Mouse (Mus musculus): ENCODE results near the gene Slc25a24.

GRCm38 (mm10) chr3:109135352-109135751 is 12.4 kb downstream of the Slc25a24 start:
- TF ChIP-seq ZC3H11A (IDR thresholded peaks at IDR 0.05; ENCODE audit: low read depth, low read length): no peak
- no peak for TF ChIP-seq CTCF (conservative IDR thresholded peaks at IDR 0.05 in 1 of 2, IDR thresholded peaks at IDR 0.05 in 1 of 2; ENCODE audit: low read depth in 2 of 2, low read length in 2 of 2)
- TF ChIP-seq KAT2A (IDR thresholded peaks at IDR 0.05; ENCODE audit: insufficient replicate concordance, low read length): no peak
- no peak for TF ChIP-seq MYC (IDR thresholded peaks at IDR 0.05; ENCODE audit: low read depth, low read length)
- TF ChIP-seq MAFK (IDR thresholded peaks at IDR 0.05; ENCODE audit: insufficient replicate concordance, low read length): no peak
- TF ChIP-seq MAX (IDR thresholded peaks at IDR 0.05; ENCODE audit: low read length): no peak
- TF ChIP-seq CHD1 (IDR thresholded peaks at IDR 0.05; ENCODE audit: low read depth, low read length): no peak
